Mouse (Mus musculus): ENCODE data around the gene Smco1. TPM values are rescaled to one million over a fixed set of nuclear protein-coding genes. Genes with fewer than 3 reads are reported as not detected.
"Not testable (repeated sequence)": the region's sequence is repeated elsewhere in the genome, so short reads cannot be mapped to it uniquely, and the experiment has no call there.

Smco1 gene
- total RNA-seq, 1 experiment: not detected

- H3K9me3 ChIP-seq (ENCODE audit: control insufficient read depth, insufficient read depth, low read depth, low read length): no peaks in the 10 kb centered on the region
- TF ChIP-seq ZNF384 (IDR thresholded peaks at IDR 0.05; ENCODE audit: low read depth, low read length) (peak; percentile 66; the same call in 1 of the 2 replicates), HCFC1 (IDR thresholded peaks at IDR 0.05; ENCODE audit: borderline replicate concordance, insufficient read depth, low read length) (no peak), CHD2 (IDR thresholded peaks at IDR 0.05; ENCODE audit: low read depth, low read length) (no peak)
- H3K36me3 ChIP-seq (ENCODE audit: control insufficient read depth, insufficient read depth, low read length, poor library complexity, severe bottlenecking): peaks cover 3% of the 10 kb centered on the region
- H3K27ac ChIP-seq (ENCODE audit: insufficient read depth, low read depth, low read length, poor library complexity, severe bottlenecking): no peak overlapping the region
- no peak for DNase-seq (ENCODE audit: low read depth, low spot score)
- H3K9ac ChIP-seq (ENCODE audit: insufficient read depth, low read depth, low read length, poor library complexity, severe bottlenecking): no peak overlapping the region
- in situ Hi-C loops (cut with MboI; ENCODE audit: low sequenced_read_pairs in 2 of 2, unreplicated experiment in 2 of 2): no loop called here
- 0 out of 4 replicates have a peak, but pooled peaks cover 0 to 2% of the 10 kb centered on the region in 2 experiments for H3K4me1 ChIP-seq (ENCODE audit: control insufficient read depth in 2 of 2, insufficient read depth in 2 of 2, low read length in 2 of 2, poor library complexity in 1 of 2)
- H3K4me3 ChIP-seq (ENCODE audit: insufficient read depth in 1 of 2, low read depth in 1 of 2, low read length in 2 of 2, poor library complexity in 1 of 2, severe bottlenecking in 1 of 2): no peak overlapping the region
Measured at GRCm38 (mm10) chr16:32239428-32240312, 31.6 kb upstream of the Smco1 start.

- in situ Hi-C loops (cut with MboI; ENCODE audit: low sequenced_read_pairs in 2 of 2, unreplicated experiment in 2 of 2): no loop called here
- H3K36me3 ChIP-seq (ENCODE audit: control insufficient read depth, insufficient read depth, low read length, poor library complexity, severe bottlenecking): no peaks in the 10 kb centered on the region
- H3K27ac ChIP-seq (ENCODE audit: insufficient read depth, low read depth, low read length, poor library complexity, severe bottlenecking): no peak overlapping the region
- TF ChIP-seq HCFC1 (IDR thresholded peaks at IDR 0.05; ENCODE audit: borderline replicate concordance, insufficient read depth, low read length): no peak
- TF ChIP-seq CHD2 (IDR thresholded peaks at IDR 0.05; ENCODE audit: low read depth, low read length): no peak
- no peak for TF ChIP-seq MAFK (IDR thresholded peaks at IDR 0.05; ENCODE audit: insufficient read depth, low read depth, low read length)
- TF ChIP-seq ZNF384 (IDR thresholded peaks at IDR 0.05; ENCODE audit: low read depth, low read length): no peak
- no peak for TF ChIP-seq ZC3H11A (IDR thresholded peaks at IDR 0.05; ENCODE audit: borderline replicate concordance, low read depth, low read length)
- DNase-seq (ENCODE audit: low read depth, low spot score): no peak
- no peaks in the 10 kb centered on the region for H3K9me3 ChIP-seq (ENCODE audit: control insufficient read depth, insufficient read depth, low read depth, low read length)
- H3K9ac ChIP-seq (ENCODE audit: insufficient read depth, low read depth, low read length, poor library complexity, severe bottlenecking): no peak overlapping the region
- peaks cover 0 to 6% of the 10 kb centered on the region in 2 experiments; a peak in 1 of 4 replicates for H3K4me1 ChIP-seq (ENCODE audit: control insufficient read depth in 2 of 2, insufficient read depth in 2 of 2, low read length in 2 of 2, poor library complexity in 1 of 2)
- H3K4me3 ChIP-seq (ENCODE audit: insufficient read depth in 1 of 2, low read depth in 1 of 2, low read length in 2 of 2, poor library complexity in 1 of 2, severe bottlenecking in 1 of 2): no peak overlapping the region
Measured at GRCm38 (mm10) chr16:32243901-32244300, 27.4 kb upstream of the Smco1 start.

- Histone ChIP-seq H3K27ac (ENCODE audit: insufficient read depth, low read depth, low read length, poor library complexity, severe bottlenecking) (peak overlapping the region; percentile 61), H3K36me3 (ENCODE audit: control insufficient read depth, insufficient read depth, low read length, poor library complexity, severe bottlenecking) (no peaks in the 10 kb centered on the region), H3K9me3 (ENCODE audit: control insufficient read depth, insufficient read depth, low read depth, low read length) (no peaks in the 10 kb centered on the region), H3K4me3 (ENCODE audit: insufficient read depth in 1 of 2, low read depth in 1 of 2, low read length in 2 of 2, poor library complexity in 1 of 2, severe bottlenecking in 1 of 2) (peak overlapping the region; percentile 72 to 91), H3K4me1 (ENCODE audit: control insufficient read depth in 2 of 2, insufficient read depth in 2 of 2, low read length in 2 of 2, poor library complexity in 1 of 2) (peaks cover 0 to 6% of the 10 kb centered on the region in 2 experiments; a peak in 1 of 4 replicates), H3K9ac (ENCODE audit: insufficient read depth, low read depth, low read length, poor library complexity, severe bottlenecking) (peak overlapping the region; percentile 82)
- peak; percentile 24 for DNase-seq (ENCODE audit: low read depth, low spot score)
- TF ChIP-seq ZNF384 (IDR thresholded peaks at IDR 0.05; ENCODE audit: low read depth, low read length): no peak
- no peak for TF ChIP-seq CHD2 (IDR thresholded peaks at IDR 0.05; ENCODE audit: low read depth, low read length)
- no peak for TF ChIP-seq ZC3H11A (IDR thresholded peaks at IDR 0.05; ENCODE audit: borderline replicate concordance, low read depth, low read length)
- no peak for TF ChIP-seq HCFC1 (IDR thresholded peaks at IDR 0.05; ENCODE audit: borderline replicate concordance, insufficient read depth, low read length)
- TF ChIP-seq MAFK (IDR thresholded peaks at IDR 0.05; ENCODE audit: insufficient read depth, low read depth, low read length): no peak
- in situ Hi-C loops (cut with MboI; ENCODE audit: low sequenced_read_pairs in 2 of 2, unreplicated experiment in 2 of 2): no loop called here
Measured at GRCm38 (mm10) chr16:32246351-32246791, 24.9 kb upstream of the Smco1 start.

GRCm38 (mm10) chr16:32246952-32247370 lies 24.3 kb upstream of the Smco1 start, which contains the start of the genes Fbxo45 and Wdr53:
Fbxo45 (minus strand) TSS chr16:32247158.
Wdr53 (plus strand) TSS chr16:32247227.
- Histone ChIP-seq H3K4me1 (ENCODE audit: control insufficient read depth in 2 of 2, insufficient read depth in 2 of 2, low read length in 2 of 2, poor library complexity in 1 of 2) (peaks cover 0 to 6% of the 10 kb centered on the region in 2 experiments; a peak in 1 of 4 replicates), H3K9ac (ENCODE audit: insufficient read depth, low read depth, low read length, poor library complexity, severe bottlenecking) (peak within 1 kb of the TSS; percentile 94), H3K27ac (ENCODE audit: insufficient read depth, low read depth, low read length, poor library complexity, severe bottlenecking) (peak within 1 kb of the TSS; percentile 61), H3K9me3 (ENCODE audit: control insufficient read depth, insufficient read depth, low read depth, low read length) (no peaks in the 10 kb centered on the region), H3K36me3 (ENCODE audit: control insufficient read depth, insufficient read depth, low read length, poor library complexity, severe bottlenecking) (no peaks in the 10 kb centered on the region), H3K4me3 (ENCODE audit: insufficient read depth in 1 of 2, low read depth in 1 of 2, low read length in 2 of 2, poor library complexity in 1 of 2, severe bottlenecking in 1 of 2) (peak within 1 kb of the TSS; percentile 72 to 91)
- TF ChIP-seq ZNF384 (IDR thresholded peaks at IDR 0.05; ENCODE audit: low read depth, low read length) (peak; percentile 10; the same call in 1 of the 2 replicates), CHD2 (IDR thresholded peaks at IDR 0.05; ENCODE audit: low read depth, low read length) (no peak), ZC3H11A (IDR thresholded peaks at IDR 0.05; ENCODE audit: borderline replicate concordance, low read depth, low read length) (0 out of 2 replicates have a peak, but pooled peaks have one; percentile 8), HCFC1 (IDR thresholded peaks at IDR 0.05; ENCODE audit: borderline replicate concordance, insufficient read depth, low read length) (peak; percentile 91), MAFK (IDR thresholded peaks at IDR 0.05; ENCODE audit: insufficient read depth, low read depth, low read length) (no peak)
- in situ Hi-C loops (cut with MboI; ENCODE audit: low sequenced_read_pairs in 2 of 2, unreplicated experiment in 2 of 2): no loop called here
- peak; percentile 91 for DNase-seq (ENCODE audit: low read depth, low spot score)

DNA sequence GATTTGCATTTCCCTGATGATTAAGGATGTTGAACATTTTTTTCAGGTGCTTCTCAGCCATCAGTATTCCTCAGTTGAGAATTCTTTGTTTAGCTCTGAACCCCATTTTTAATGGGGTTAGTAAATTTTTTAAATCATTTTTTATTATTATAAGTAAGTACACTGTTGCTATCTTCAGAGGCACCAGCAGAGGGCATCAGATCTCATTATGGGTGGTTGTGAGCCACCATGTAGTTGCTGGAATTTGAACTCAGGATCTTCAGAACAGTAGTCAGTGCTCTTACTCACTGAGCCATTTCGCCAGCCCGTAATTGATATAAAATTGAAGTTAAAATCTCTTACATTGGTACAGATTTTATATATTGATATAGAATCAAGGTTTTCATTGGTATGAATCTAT lies 7.0 kb upstream of the Smco1 start:
- H3K27ac ChIP-seq (ENCODE audit: insufficient read depth, low read depth, low read length, poor library complexity, severe bottlenecking); H3K36me3 ChIP-seq (ENCODE audit: control insufficient read depth, insufficient read depth, low read length, poor library complexity, severe bottlenecking); DNase-seq (ENCODE audit: low read depth, low spot score); H3K4me3 ChIP-seq (ENCODE audit: insufficient read depth in 1 of 2, low read depth in 1 of 2, low read length in 2 of 2, poor library complexity in 1 of 2, severe bottlenecking in 1 of 2); in situ Hi-C loops (cut with MboI; ENCODE audit: low sequenced_read_pairs in 2 of 2, unreplicated experiment in 2 of 2); H3K9me3 ChIP-seq (ENCODE audit: control insufficient read depth, insufficient read depth, low read depth, low read length); H3K9ac ChIP-seq (ENCODE audit: insufficient read depth, low read depth, low read length, poor library complexity, severe bottlenecking); H3K4me1 ChIP-seq (ENCODE audit: control insufficient read depth in 2 of 2, insufficient read depth in 2 of 2, low read length in 2 of 2, poor library complexity in 1 of 2): not testable (repeated sequence)

All from ES-E14 (cell line).